Mouse (Mus musculus) hindbrain, embryonic 12.5 days (tissue): ENCODE measurements around the gene Ntrk2. TPM values are rescaled to one million over a fixed set of nuclear protein-coding genes. Genes with fewer than 3 reads are reported as not detected.

ENCODE experiments used
- ATAC-seq: fragments of 200-750 bp; cut with Nextera tagmentation; 2 replicates; pipeline ENCODE4 v1.8.0; 2017; ENCODE audit warnings: moderate TSS enrichment; ENCODE audit not compliant: low FRiP score
- H3K27ac ChIP-seq: fragments of 300-500 bp; sonication (generic); 2 replicates; pipeline ENCODE4 v1.5.1; 2016; ENCODE audit warnings: mild to moderate bottlenecking
- H3K27me3 ChIP-seq: fragments of 300-500 bp; sonication (generic); 2 replicates; pipeline ENCODE4 v1.6.1; 2016; ENCODE audit warnings: mild to moderate bottlenecking
- H3K36me3 ChIP-seq: fragments of 300-500 bp; sonication (generic); 2 replicates; pipeline ENCODE4 v1.6.1; 2016; ENCODE audit warnings: mild to moderate bottlenecking
- H3K4me1 ChIP-seq: fragments of 300-500 bp; sonication (generic); 2 replicates; pipeline ENCODE4 v1.6.1; 2016
- H3K4me2 ChIP-seq: fragments of 300-500 bp; sonication (generic); replicated peaks from 2 replicates; pipeline ENCODE4 v1.6.1; 2016; ENCODE audit warnings: mild to moderate bottlenecking
- H3K4me3 ChIP-seq: fragments of 300-500 bp; sonication (generic); 2 replicates; pipeline ENCODE4 v1.5.1; 2016; ENCODE audit warnings: mild to moderate bottlenecking
- H3K9ac ChIP-seq: fragments of 300-500 bp; sonication (generic); 2 replicates; pipeline ENCODE4 v1.6.1; 2016; ENCODE audit warnings: mild to moderate bottlenecking, moderate library complexity
- H3K9me3 ChIP-seq: fragments of 300-500 bp; sonication (generic); replicated peaks from 2 replicates; pipeline ENCODE4 v1.6.1; 2016; ENCODE audit warnings: mild to moderate bottlenecking
- WGBS: fragments of 180-500 bp; shearing (Covaris S2); methylation state at CpG from one replicate; pipeline ENCODE4 v1.1.7; 2016; 5-methylcytosine and 5-hydroxymethylcytosine counted together
- polyA plus RNA-seq: library from polyadenylated mRNA; unstranded; fragments of >200 nt; fragmentation: Nextera tagmentation; extraction: Ambion mirVana; gene quantifications from 2 replicates; pipeline ENCODE4 v1.2.1, GENCODE M21; 2016

Gene Ntrk2
- polyA plus RNA-seq, 1 experiment from 2014 or later = 71.2 TPM

DNA sequence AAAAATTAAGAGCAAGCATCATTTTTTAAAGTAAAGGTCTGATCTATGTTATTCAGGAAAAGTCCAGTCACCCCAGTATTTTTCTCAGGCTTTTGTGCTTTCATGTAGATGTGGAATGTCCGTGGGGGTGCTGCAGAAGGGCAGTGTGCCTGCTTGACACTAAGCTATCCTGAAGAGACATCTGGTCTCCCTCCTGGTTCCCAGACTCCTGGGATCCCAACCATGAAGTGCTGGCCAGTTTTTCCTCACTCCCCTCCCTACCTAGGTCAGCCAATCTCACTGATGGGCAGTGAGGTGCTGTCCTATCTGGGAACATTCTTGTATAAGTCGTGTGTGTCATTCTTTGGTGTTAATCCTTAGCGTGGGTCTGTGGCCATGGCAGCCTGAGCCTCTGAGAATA, 369.7 kb downstream of the Ntrk2 start:
- H3K4me3 ChIP-seq = no peak overlapping the region
- no peaks in the 10 kb centered on the region for H3K9me3 ChIP-seq
- no peaks in the 10 kb centered on the region for H3K27me3 ChIP-seq
- no peak overlapping the region for H3K9ac ChIP-seq
- no peaks in the 10 kb centered on the region for H3K36me3 ChIP-seq
- peaks cover under 1% of the 10 kb centered on the region; the same call in 1 of the 2 replicates for H3K4me1 ChIP-seq
- H3K27ac ChIP-seq = no peak overlapping the region
- WGBS = 72% methylated on average over 3 of the region's 3 CpGs
- no peak for ATAC-seq
- H3K4me2 ChIP-seq = no peak overlapping the region

- ATAC-seq = no peak
- no peak overlapping the region for H3K4me3 ChIP-seq
- H3K9ac ChIP-seq = no peak overlapping the region
- H3K4me2 ChIP-seq = no peak overlapping the region
- no peak overlapping the region for H3K27ac ChIP-seq
- H3K27me3 ChIP-seq = no peaks in the 10 kb centered on the region
- peaks cover 5% of the 10 kb centered on the region; the same call in 1 of the 2 replicates for H3K4me1 ChIP-seq
- WGBS = 90% methylated on average over 9 of the region's 9 CpGs
- no peaks in the 10 kb centered on the region for H3K36me3 ChIP-seq
- no peaks in the 10 kb centered on the region for H3K9me3 ChIP-seq
Measured at GRCm38 (mm10) chr13:59176485-59176884, 370.1 kb downstream of the Ntrk2 start.

- Histone ChIP-seq H3K4me1 (peaks cover 6% of the 10 kb centered on the region; the same call in 1 of the 2 replicates), H3K9ac (no peak overlapping the region), H3K4me2 (no peak overlapping the region), H3K36me3 (no peaks in the 10 kb centered on the region), H3K9me3 (no peaks in the 10 kb centered on the region), H3K27ac (no peak overlapping the region), H3K4me3 (no peak overlapping the region), H3K27me3 (no peaks in the 10 kb centered on the region)
- WGBS = 74% methylated on average over 9 of the region's 9 CpGs
- no peak for ATAC-seq
Measured at GRCm38 (mm10) chr13:59177003-59177402, 370.6 kb downstream of the Ntrk2 start.

GRCm38 (mm10) chr13:59179986-59180385, 373.6 kb downstream of the Ntrk2 start:
- ATAC-seq = no peak
- H3K9me3 ChIP-seq = 0 out of 2 replicates have a peak, but pooled peaks cover 7% of the 10 kb centered on the region
- 82% methylated on average over 4 of the region's 4 CpGs for WGBS
- no peaks in the 10 kb centered on the region for H3K36me3 ChIP-seq
- no peak overlapping the region for H3K4me3 ChIP-seq
- no peak overlapping the region for H3K27ac ChIP-seq
- H3K27me3 ChIP-seq = no peaks in the 10 kb centered on the region
- no peak overlapping the region for H3K4me2 ChIP-seq
- no peak overlapping the region for H3K9ac ChIP-seq
- peaks cover 6% of the 10 kb centered on the region; the same call in 1 of the 2 replicates for H3K4me1 ChIP-seq

- Histone ChIP-seq H3K27ac (no peak overlapping the region), H3K27me3 (no peaks in the 10 kb centered on the region), H3K9me3 (0 out of 2 replicates have a peak, but pooled peaks cover 7% of the 10 kb centered on the region), H3K36me3 (no peaks in the 10 kb centered on the region), H3K4me2 (no peak overlapping the region), H3K4me3 (no peak overlapping the region), H3K4me1 (peaks cover 6% of the 10 kb centered on the region; the same call in 1 of the 2 replicates), H3K9ac (no peak overlapping the region)
- WGBS = 77% methylated on average over 10 of the region's 10 CpGs
- no peak for ATAC-seq
Measured at GRCm38 (mm10) chr13:59180781-59181180, 374.4 kb downstream of the Ntrk2 start.

DNA sequence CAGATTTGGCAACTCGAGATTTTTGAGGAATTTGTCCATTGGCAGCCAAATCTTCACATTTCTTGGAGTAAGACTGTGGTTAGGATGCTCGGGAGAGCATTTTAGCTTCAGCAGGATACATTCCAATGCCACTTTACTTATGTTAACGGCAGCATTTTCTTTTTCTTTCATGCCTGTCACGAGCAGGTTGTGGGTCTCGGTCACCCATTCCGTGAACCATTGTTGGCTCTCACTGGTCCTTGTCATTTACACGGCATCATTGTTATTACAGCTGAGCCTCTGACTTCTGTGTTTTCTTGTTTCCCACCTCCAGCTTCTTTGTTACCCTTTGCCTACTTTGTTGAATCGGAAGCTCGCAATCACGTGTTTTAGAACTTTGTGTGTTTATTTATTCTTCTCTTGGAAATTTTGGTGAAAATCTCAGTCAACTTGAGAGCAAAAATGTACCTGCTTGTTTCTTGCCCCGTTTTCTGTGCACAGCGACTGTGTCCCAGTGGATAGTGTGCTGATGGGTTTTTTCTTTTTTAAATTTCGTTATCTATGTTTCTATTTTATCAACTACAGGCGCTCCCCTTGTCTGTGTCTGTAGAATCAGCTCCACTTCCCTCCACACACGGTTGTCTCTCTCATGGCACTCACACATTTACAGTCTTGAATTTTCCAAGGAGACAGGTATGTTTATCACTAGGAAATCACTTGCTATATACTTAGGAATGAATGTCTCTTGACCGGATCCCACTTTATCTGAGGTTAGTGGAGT, 375.0 kb downstream of the Ntrk2 start:
- Histone ChIP-seq H3K4me1 (peaks cover 6% of the 10 kb centered on the region; the same call in 1 of the 2 replicates), H3K4me2 (peak overlapping the region; percentile 13; the same call in 1 of the 2 replicates), H3K36me3 (no peaks in the 10 kb centered on the region), H3K27ac (no peak overlapping the region), H3K27me3 (no peaks in the 10 kb centered on the region), H3K4me3 (no peak overlapping the region), H3K9me3 (0 out of 2 replicates have a peak, but pooled peaks cover 7% of the 10 kb centered on the region), H3K9ac (no peak overlapping the region)
- ATAC-seq = no peak
- 44% methylated on average over 16 of the region's 16 CpGs for WGBS

DNA sequence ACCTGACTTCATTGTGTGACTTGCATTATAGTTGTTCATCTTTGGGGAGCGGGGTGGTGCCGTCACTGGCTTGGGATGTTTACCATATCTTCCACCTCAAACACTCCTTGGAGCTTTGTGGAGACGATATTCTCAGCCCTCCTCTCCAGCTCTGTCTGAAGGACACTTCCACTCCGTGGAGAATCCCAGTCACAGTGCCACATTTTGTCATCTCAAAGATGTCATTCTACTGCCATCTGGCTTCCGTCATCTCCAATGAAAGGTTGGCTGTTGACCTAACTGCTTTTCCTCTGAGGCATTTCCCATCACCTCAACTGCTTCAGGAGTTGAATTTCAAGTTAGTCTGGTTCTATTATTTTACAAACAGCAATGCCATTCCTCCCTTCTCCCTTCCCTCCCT, 376.3 kb downstream of the Ntrk2 start:
- H3K4me2 ChIP-seq = no peak overlapping the region
- no peak for ATAC-seq

More for the DNA sequence above, 376.3 kb downstream of the Ntrk2 start:
- Histone ChIP-seq H3K4me1 (peaks cover 6% of the 10 kb centered on the region; the same call in 1 of the 2 replicates), H3K27me3 (no peaks in the 10 kb centered on the region), H3K4me3 (no peak overlapping the region), H3K36me3 (no peaks in the 10 kb centered on the region), H3K9ac (no peak overlapping the region), H3K27ac (no peak overlapping the region), H3K9me3 (0 out of 2 replicates have a peak, but pooled peaks cover 7% of the 10 kb centered on the region)
- WGBS = 56% methylated on average over 5 of the region's 5 CpGs

Other genes starting within 250 kb of the Ntrk2 start
- not detected in 2 replicates for gene Slc28a3, start 195.7 kb upstream of the Ntrk2 start, polyA plus RNA-seq